ENCODE assay signal across 8 mouse cellular contexts in genomic region chr2:84888657-84889315, GRCm38 (mm10). TPM values are rescaled to one million over a fixed set of nuclear protein-coding genes. Genes with fewer than 3 reads are reported as not detected.
A peak's percentile ranks its signal among the peaks of the same experiment; 100 is the strongest.
DNase-seq lines count a peak whose midpoint lies in the region; ATAC-seq and TF ChIP-seq lines count a peak whose summit lies in the region.

No protein-coding gene starts in this region.

- intact Hi-C loops in gastrocnemius, adult 2 months (cut with DNase I), result loop anchor here (5.0 kb wide), 1 partner anchor 119 kb away; no protein-coding TSS in a partner anchor
- intact Hi-C loops in left cerebral cortex, postnatal 25 days (cut with DNase I), result loop anchor here (1.0 to 5.0 kb wide), 4 partner anchors 19 to 171 kb away; partner anchors contain the start of genes Tnks1bp1 and Zdhhc5

- H3K9me3 ChIP-seq in hindbrain, embryonic 16.5 days (ENCODE audit: control insufficient read depth, low read length), result no peaks in the 10 kb centered on the region

- TF ChIP-seq CTCF in gastrocnemius, adult 2 months (IDR thresholded peaks at IDR 0.05), result peak; percentile 81

- H3K4me1 ChIP-seq in hindbrain, embryonic 16.5 days (ENCODE audit: control insufficient read depth, insufficient read depth, low read depth, low read length), result peaks cover 17% of the 10 kb centered on the region

- H3K4me2 ChIP-seq in hindbrain, embryonic 16.5 days (ENCODE audit: low read length), result peak overlapping the region; percentile 48

- H3K9ac ChIP-seq in hindbrain, embryonic 16.5 days (ENCODE audit: low read depth, low read length), result peak overlapping the region; percentile 30; the same call in 1 of the 2 replicates

- 0 out of 2 replicates have a peak, but pooled peaks have one; percentile 9 for ATAC-seq in hindbrain, embryonic 16.5 days
- ATAC-seq in megakaryocyte progenitor cell, adult 5-6 weeks (replicated peaks; ENCODE audit: poor library complexity), result peak; percentile 62

- peaks cover 34% of the 10 kb centered on the region for H3K27me3 ChIP-seq in hindbrain, embryonic 16.5 days (replicated peaks; ENCODE audit: control insufficient read depth, insufficient read depth, low read length)

- WGBS in hindbrain, embryonic 16.5 days, result under 1% methylated on average over 25 of the region's 28 CpGs

- peak overlapping the region; percentile 64 for H3K4me3 ChIP-seq in gastrocnemius, adult 2 months
- H3K4me3 ChIP-seq in hindbrain, embryonic 16.5 days (ENCODE audit: low read length), result peak overlapping the region; percentile 29

- peak; percentile 71 for DNase-seq in MEL-GATA-1-ER (ENCODE audit: extremely low read depth, low read depth)
- DNase-seq in brain, embryonic 18.5 days (ENCODE audit: low read depth, low spot score), result peak; percentile 75
- peak; percentile 83 for DNase-seq in gastrocnemius, adult 2 months
- DNase-seq in left cerebral cortex, postnatal 25 days (ENCODE audit: low spot score in 2 of 2), result peak; percentile 79 to 89
- DNase-seq in right cerebral cortex, postnatal 14 days, result peak; percentile 78
- peak; percentile 47 for DNase-seq in yolk sac, embryonic 10.5 days (ENCODE audit: low spot score)

- H3K27ac ChIP-seq in gastrocnemius, adult 2 months, result peak overlapping the region; percentile 54
- 0 out of 2 replicates have a peak overlapping the region, but pooled peaks have one; percentile 39 for H3K27ac ChIP-seq in hindbrain, embryonic 16.5 days (ENCODE audit: low read depth, low read length)

- no peaks in the 10 kb centered on the region for H3K36me3 ChIP-seq in hindbrain, embryonic 16.5 days (ENCODE audit: control insufficient read depth, insufficient read depth, low read length)

RNA-seq across cellular contexts. Expression of gene Rtn4rl2, which starts 2.3 kb away (rescaled TPM):
- under 1 TPM; 0.28 to 0.41 TPM for total RNA-seq in gastrocnemius, adult 2 months (2021)
- 3.0 and 4.5 TPM in 2 replicates for polyA plus RNA-seq in hindbrain, embryonic 16.5 days (2015; fragmentation: Nextera tagmentation; extraction: Ambion mirVana)
- 100 to 1,000 TPM in 1 of 2 experiments, 10 to 100 TPM in 1; 87.6 to 102 TPM for total RNA-seq in left cerebral cortex, postnatal 25 days (2021)
- total RNA-seq in megakaryocyte progenitor cell, adult 5-6 weeks (2015), result not detected in 2 replicates
- not detected in 2 replicates for total RNA-seq in megakaryocyte progenitor cell, adult 5-6 weeks (2017)

RNA-seq across cellular contexts. Expression of gene Slc43a3, which starts 47.6 kb away (rescaled TPM):
- 10 to 100 TPM; 26.4 to 30.2 TPM for total RNA-seq in gastrocnemius, adult 2 months (2021)
- polyA plus RNA-seq in hindbrain, embryonic 16.5 days (2015; fragmentation: Nextera tagmentation; extraction: Ambion mirVana), result 5.4 and 5.7 TPM in 2 replicates
- total RNA-seq in left cerebral cortex, postnatal 25 days (2021), result under 1 TPM; 0.41 to 0.53 TPM
- 111 and 119 TPM in 2 replicates for total RNA-seq in megakaryocyte progenitor cell, adult 5-6 weeks (2015)
- total RNA-seq in megakaryocyte progenitor cell, adult 5-6 weeks (2017), result 94.2 and 94.7 TPM in 2 replicates

RNA-seq across cellular contexts. Expression of gene Slc43a1, which starts 50.1 kb away (rescaled TPM):
- total RNA-seq in gastrocnemius, adult 2 months (2021), result 10 to 100 TPM in 1 of 2 experiments, 1 to 10 TPM in 1; 6.3 to 11.6 TPM
- polyA plus RNA-seq in hindbrain, embryonic 16.5 days (2015; fragmentation: Nextera tagmentation; extraction: Ambion mirVana), result 1.5 and 1.6 TPM in 2 replicates
- under 1 TPM; 0.18 to 0.69 TPM for total RNA-seq in left cerebral cortex, postnatal 25 days (2021)
- total RNA-seq in megakaryocyte progenitor cell, adult 5-6 weeks (2015), result 25.7 and 33.4 TPM in 2 replicates
- 14.2 and 15.0 TPM in 2 replicates for total RNA-seq in megakaryocyte progenitor cell, adult 5-6 weeks (2017)

Comparison
In these comparisons a context has a peak if more than half of its experiments do, and no peak if none do; other contexts are left out.
1. Peak in every context shown above with its lines: DNase-seq, ATAC-seq, H3K4me3 ChIP-seq and H3K27ac ChIP-seq.
2. RNA of gene Rtn4rl2, which starts 2.3 kb away (total RNA-seq): 87.6 to 102 TPM in left cerebral cortex, postnatal 25 days; 0.28 to 0.41 TPM in gastrocnemius, adult 2 months and not detected in megakaryocyte progenitor cell, adult 5-6 weeks; every median in the first group is over 10 times any median in the second.
3. RNA of gene Slc43a3, which starts 47.6 kb away (total RNA-seq): 94.2 to 119 TPM in megakaryocyte progenitor cell, adult 5-6 weeks and 26.4 to 30.2 TPM in gastrocnemius, adult 2 months; 0.41 to 0.53 TPM in left cerebral cortex, postnatal 25 days; every median in the first group is over 10 times any median in the second.
4. RNA of gene Slc43a1, which starts 50.1 kb away (total RNA-seq): 14.2 to 33.4 TPM in megakaryocyte progenitor cell, adult 5-6 weeks and 6.3 to 11.6 TPM in gastrocnemius, adult 2 months; 0.18 to 0.69 TPM in left cerebral cortex, postnatal 25 days; every median in the first group is over 4 times any median in the second.